Mouse (Mus musculus) heart, embryonic 15.5 days (tissue): ENCODE measurements around the gene Gimap9. TPM values are rescaled to one million over a fixed set of nuclear protein-coding genes. Genes with fewer than 3 reads are reported as not detected.

Experiments used
- ATAC-seq: fragments of 200-750 bp; cut with Nextera tagmentation; replicated peaks from 2 replicates; pipeline ENCODE4 v1.8.0; 2017; ENCODE audit warnings: low read depth, moderate TSS enrichment; ENCODE audit not compliant: insufficient number of reproducible peaks, insufficient read depth, low FRiP score
- H3K27ac ChIP-seq: fragments of 300-500 bp; sonication (generic); 2 replicates; pipeline ENCODE4 v1.5.1; 2015; ENCODE audit warnings: mild to moderate bottlenecking, inconsistent platforms
- H3K27me3 ChIP-seq: fragments of 300-500 bp; sonication (generic); 2 replicates; pipeline ENCODE4 v1.6.1; 2015; ENCODE audit warnings: inconsistent platforms
- H3K36me3 ChIP-seq: fragments of 300-500 bp; sonication (generic); 2 replicates; pipeline ENCODE4 v1.6.1; 2015; ENCODE audit warnings: mild to moderate bottlenecking, inconsistent platforms
- H3K4me1 ChIP-seq: fragments of 300-500 bp; sonication (generic); replicated peaks from 2 replicates; pipeline ENCODE4 v1.6.1; 2015; ENCODE audit warnings: inconsistent platforms
- H3K4me2 ChIP-seq: fragments of 300-500 bp; sonication (generic); 2 replicates; pipeline ENCODE4 v1.6.1; 2015; ENCODE audit warnings: inconsistent platforms, mild to moderate bottlenecking, moderate library complexity
- H3K4me3 ChIP-seq: fragments of 300-500 bp; sonication (generic); 2 replicates; pipeline ENCODE4 v1.5.1; 2015; ENCODE audit warnings: mild to moderate bottlenecking, inconsistent platforms
- H3K9ac ChIP-seq: fragments of 300-500 bp; sonication (generic); 2 replicates; pipeline ENCODE4 v1.6.1; 2015; ENCODE audit warnings: mild to moderate bottlenecking, inconsistent platforms
- H3K9me3 ChIP-seq: fragments of 300-500 bp; sonication (generic); replicated peaks from 2 replicates; pipeline ENCODE4 v1.6.1; 2016; ENCODE audit warnings: inconsistent platforms
- WGBS: fragments of 180-500 bp; shearing (Covaris S2); methylation state at CpG from one replicate; pipeline ENCODE4 v1.1.7; 2015; ENCODE audit warnings: mixed read lengths; 5-methylcytosine and 5-hydroxymethylcytosine counted together
- polyA plus RNA-seq: library from polyadenylated mRNA; unstranded; fragments of >200 nt; fragmentation: Nextera tagmentation; extraction: Ambion mirVana; gene quantifications from 2 replicates; pipeline ENCODE4 v1.2.1, GENCODE M21; 2015

Gimap9 gene
- polyA plus RNA-seq, 1 experiment from 2014 or later = 7.9 TPM

DNA sequence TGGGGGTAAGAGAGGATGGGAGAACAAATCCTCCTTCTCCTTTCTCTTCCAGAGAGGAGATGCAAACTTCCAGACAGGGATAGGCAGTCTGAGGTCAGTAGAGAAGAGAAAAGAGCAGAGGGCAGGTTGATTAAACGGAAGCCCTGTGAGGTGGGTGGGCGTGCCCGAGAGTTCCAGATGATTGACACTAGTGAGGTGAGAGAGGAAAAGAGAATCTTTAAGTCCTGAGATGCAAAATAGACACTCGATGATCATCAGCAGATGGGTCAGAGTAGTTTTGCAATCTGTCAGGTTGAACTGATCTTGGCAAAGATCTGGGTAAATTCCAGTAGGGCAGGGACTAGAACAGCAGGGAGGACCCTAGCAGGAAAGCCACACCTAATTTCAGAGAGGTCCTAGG, 11.2 kb upstream of the Gimap9 start:
- Histone ChIP-seq H3K9me3 (no peaks in the 10 kb centered on the region), H3K36me3 (no peaks in the 10 kb centered on the region), H3K9ac (no peak overlapping the region), H3K27me3 (no peaks in the 10 kb centered on the region), H3K4me1 (no peaks in the 10 kb centered on the region), H3K4me3 (no peak overlapping the region), H3K4me2 (no peak overlapping the region), H3K27ac (no peak overlapping the region)
- WGBS = 80% methylated on average over 4 of the region's 4 CpGs
- no peak for ATAC-seq

DNA sequence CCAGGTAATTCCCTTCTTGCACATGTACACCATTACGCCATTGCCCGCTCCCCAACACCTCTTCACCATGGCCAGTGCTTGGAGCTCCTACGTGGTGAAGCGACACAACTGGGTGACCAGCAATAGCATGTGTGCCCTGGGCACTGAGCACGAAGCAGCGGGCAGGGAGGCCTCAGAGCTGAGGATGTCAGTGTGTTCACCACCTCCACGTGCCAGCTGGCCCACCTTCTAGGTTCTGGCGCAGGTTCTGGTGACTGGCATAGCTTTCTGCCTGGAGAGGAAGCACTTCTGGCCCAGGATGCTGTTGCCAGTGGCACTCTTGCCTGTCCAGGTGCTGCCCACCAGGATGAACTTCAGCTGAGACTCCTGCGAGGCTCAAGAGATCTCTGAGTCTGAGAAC, 10.5 kb upstream of the Gimap9 start:
- Histone ChIP-seq H3K9ac (no peak overlapping the region), H3K9me3 (no peaks in the 10 kb centered on the region), H3K27ac (no peak overlapping the region), H3K27me3 (no peaks in the 10 kb centered on the region), H3K36me3 (no peaks in the 10 kb centered on the region), H3K4me2 (no peak overlapping the region), H3K4me1 (no peaks in the 10 kb centered on the region), H3K4me3 (no peak overlapping the region)
- no peak for ATAC-seq
- 90% methylated on average over 9 of the region's 9 CpGs for WGBS

DNA sequence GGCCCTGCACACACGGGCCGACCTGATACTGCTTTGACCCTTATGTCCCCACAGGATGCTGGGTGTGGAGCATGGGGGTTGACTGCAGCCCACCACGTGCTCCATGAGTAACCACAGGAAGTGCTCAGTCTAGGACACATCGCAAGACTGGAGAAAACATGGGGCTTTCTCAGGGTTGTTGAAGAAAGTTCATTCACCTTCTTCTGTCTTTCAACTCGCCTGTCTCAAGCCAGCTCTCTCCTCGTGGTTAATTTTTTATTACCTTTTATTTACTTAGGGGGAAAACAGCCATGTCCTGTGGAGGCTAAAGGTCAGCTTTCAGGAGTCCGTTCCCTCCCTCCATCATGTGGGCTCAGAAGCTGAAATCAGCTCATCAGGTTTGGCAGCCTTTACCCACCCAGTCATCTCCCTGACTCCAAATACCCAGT, 9.8 kb upstream of the Gimap9 start:
- no peak overlapping the region for H3K4me3 ChIP-seq
- no peaks in the 10 kb centered on the region for H3K4me1 ChIP-seq
- 51% methylated on average over 7 of the region's 7 CpGs for WGBS
- no peaks in the 10 kb centered on the region for H3K27me3 ChIP-seq
- H3K9me3 ChIP-seq = no peaks in the 10 kb centered on the region
- H3K4me2 ChIP-seq = no peak overlapping the region
- no peaks in the 10 kb centered on the region for H3K36me3 ChIP-seq
- ATAC-seq = no peak
- no peak overlapping the region for H3K27ac ChIP-seq
- H3K9ac ChIP-seq = no peak overlapping the region

DNA sequence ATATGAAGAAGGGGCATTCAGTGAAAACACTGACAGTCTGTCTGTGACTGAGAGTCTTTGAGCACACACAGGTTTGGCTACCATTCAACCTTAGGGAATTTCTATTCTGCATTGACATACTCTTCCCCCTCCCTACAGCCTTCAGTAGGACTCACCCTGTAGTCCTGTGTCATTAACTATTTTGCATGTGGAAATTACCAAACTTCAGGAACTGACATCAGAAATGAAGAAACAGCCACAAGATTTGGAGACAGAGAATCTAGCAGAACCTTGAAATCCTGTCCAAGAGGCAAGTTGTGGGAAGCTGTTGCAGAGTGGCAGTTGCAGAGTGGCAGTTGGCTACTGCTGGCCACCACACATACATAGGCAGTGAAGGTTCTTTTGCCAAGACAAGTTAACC, 7.9 kb upstream of the Gimap9 start:
- Histone ChIP-seq H3K9ac (no peak overlapping the region), H3K9me3 (no peaks in the 10 kb centered on the region), H3K27ac (no peak overlapping the region), H3K36me3 (no peaks in the 10 kb centered on the region), H3K27me3 (no peaks in the 10 kb centered on the region), H3K4me3 (no peak overlapping the region), H3K4me1 (no peaks in the 10 kb centered on the region), H3K4me2 (no peak overlapping the region)
- no peak for ATAC-seq

DNA sequence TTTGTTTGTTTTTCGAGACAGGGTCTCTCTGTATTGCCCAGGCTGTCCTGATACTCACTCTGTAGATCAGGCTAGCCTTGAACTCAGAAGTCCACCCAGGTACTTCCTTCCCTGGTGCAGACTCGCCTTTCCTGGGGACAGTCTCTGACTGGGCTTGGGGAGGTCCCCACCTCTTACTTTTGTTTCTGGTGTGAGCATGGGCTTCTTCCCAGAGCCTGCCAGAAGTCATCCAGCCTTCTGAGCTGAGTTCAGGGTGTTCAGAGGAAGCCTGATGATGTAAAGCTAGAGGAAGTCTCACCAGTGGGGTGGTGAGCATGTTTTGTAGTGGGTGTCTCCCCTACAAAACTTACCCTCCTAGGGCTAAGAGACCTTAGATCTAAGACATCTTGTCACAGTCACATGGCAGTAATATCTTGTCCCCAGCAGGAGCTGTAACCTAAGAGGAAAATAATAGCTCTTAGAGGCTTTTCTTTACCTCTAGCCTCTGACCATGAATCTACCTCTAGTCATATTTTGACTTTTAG, 6.4 kb upstream of the Gimap9 start:
- no peaks in the 10 kb centered on the region for H3K36me3 ChIP-seq
- H3K9ac ChIP-seq = no peak overlapping the region
- H3K4me3 ChIP-seq = no peak overlapping the region
- H3K27ac ChIP-seq = no peak overlapping the region
- H3K4me1 ChIP-seq = no peaks in the 10 kb centered on the region
- WGBS = 50% methylated on average over 2 of the region's 2 CpGs
- H3K9me3 ChIP-seq = no peaks in the 10 kb centered on the region
- no peak for ATAC-seq
- H3K4me2 ChIP-seq = no peak overlapping the region
- H3K27me3 ChIP-seq = no peaks in the 10 kb centered on the region

DNA sequence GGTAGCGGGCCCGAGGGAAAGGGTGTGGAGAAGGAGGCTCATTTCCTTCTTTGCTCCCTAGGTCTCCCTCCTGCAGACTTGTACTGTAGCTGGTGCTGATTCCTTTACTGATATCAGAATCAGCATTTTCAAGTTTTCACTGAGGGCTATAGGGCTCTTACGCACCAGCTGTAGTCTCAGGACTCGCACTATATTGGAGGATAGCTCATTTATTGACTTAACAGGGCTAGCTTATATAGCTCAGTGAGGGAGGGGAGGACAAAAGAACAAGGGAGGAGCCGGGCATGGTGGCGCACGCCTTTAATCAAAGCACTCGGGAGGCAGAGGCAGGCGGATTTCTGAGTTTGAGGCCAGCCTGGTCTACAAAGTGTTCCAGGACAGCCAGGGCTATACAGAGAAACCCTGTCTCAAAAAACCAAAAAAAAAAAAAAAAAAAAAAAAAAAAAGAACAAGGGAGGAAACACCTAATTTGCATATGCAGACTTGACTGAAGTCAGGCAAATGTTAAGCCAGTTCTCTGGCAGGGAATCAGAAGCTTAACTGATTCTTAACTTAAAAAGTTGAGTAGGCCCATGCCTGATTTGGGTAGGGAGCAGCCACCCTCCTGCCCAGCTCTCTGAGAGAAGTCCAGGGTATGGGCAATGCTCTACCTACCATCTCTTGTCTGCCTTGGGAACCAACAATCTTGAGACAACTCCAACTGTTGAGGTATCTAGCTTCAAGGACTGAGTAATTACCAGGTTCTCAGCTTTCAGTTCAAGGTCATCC, 1.5 kb upstream of the Gimap9 start:
- ATAC-seq = no peak
- 92% methylated on average over 9 of the region's 9 CpGs for WGBS

DNA sequence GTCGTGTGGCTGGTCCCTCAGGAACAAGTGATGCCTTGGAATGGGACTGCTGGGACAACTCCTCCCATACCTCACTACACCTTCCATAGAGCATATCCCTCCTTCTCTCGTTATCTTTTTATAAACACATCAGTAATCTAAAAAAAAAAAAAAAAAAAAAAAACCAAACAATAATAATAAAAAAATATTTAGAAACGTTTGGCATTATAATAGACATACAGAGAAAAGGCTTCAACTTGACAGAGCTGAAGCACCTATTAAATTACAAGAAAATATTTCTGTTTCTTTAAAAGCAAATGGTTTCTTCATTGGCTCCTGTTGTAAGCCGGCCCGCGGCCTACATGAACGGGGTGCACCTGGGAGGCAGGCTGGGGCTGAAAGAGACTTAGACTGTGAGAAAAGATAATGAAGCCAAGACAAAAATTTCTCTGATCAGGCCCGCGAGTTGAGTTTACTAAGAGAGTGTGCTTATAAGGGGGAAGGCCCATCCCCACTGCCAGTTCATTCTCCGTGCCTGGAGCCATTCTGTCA, 464 bp upstream of the Gimap9 start:
- 43% methylated on average over 10 of the region's 10 CpGs for WGBS

More for the DNA sequence above, 1.5 kb upstream of the Gimap9 start:
- no peaks in the 10 kb centered on the region for H3K9me3 ChIP-seq
- no peaks in the 10 kb centered on the region for H3K27me3 ChIP-seq
- H3K4me2 ChIP-seq = no peak overlapping the region
- no peak overlapping the region for H3K27ac ChIP-seq
- no peaks in the 10 kb centered on the region for H3K36me3 ChIP-seq
- no peak overlapping the region for H3K9ac ChIP-seq
- H3K4me3 ChIP-seq = no peak overlapping the region
- H3K4me1 ChIP-seq = 0 out of 2 replicates have a peak, but pooled peaks cover 4% of the 10 kb centered on the region

DNA sequence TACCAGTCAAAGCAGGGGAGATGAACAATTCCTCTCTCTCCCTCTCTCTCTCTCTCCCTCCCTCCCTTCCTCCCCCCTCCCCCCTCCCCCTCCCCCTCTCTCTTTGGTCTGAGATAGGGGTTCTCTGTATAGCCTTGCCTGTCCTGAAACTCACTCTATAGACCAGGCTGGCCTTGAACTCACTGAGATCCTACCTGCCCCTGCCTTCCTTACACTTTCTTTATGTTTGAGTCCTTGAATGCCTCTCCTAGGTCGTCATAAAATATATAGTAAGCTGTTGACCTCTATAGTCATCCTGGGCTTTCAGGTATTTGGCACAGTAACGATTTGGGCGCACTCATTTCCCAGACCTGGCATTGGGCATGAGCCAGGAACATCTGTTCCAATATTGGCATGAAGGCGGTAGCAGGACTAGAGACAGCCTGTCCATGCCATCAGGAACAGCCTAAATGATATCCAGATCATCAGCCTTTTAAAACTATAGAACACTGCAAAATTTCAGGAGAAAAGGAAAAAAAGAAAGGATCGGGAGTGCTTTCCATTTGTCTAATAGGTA, 1.0 kb downstream of the Gimap9 start:
- WGBS = 73% methylated on average over 5 of the region's 5 CpGs
- no peaks in the 10 kb centered on the region for H3K27me3 ChIP-seq
- ATAC-seq = peak; percentile 31; the same call in 1 of the 2 replicates
- H3K4me1 ChIP-seq = 0 out of 2 replicates have a peak, but pooled peaks cover 4% of the 10 kb centered on the region
- H3K36me3 ChIP-seq = no peaks in the 10 kb centered on the region
- H3K9me3 ChIP-seq = no peaks in the 10 kb centered on the region
- H3K27ac ChIP-seq = no peak overlapping the region; the same call in 1 of the 2 replicates
- peak overlapping the region; percentile 44 for H3K4me3 ChIP-seq
- peak overlapping the region; percentile 53 for H3K4me2 ChIP-seq
- H3K9ac ChIP-seq = no peak overlapping the region

More for the DNA sequence above, 464 bp upstream of the Gimap9 start:
- Histone ChIP-seq H3K36me3 (no peaks in the 10 kb centered on the region), H3K27ac (peak overlapping the region; percentile 36), H3K27me3 (no peaks in the 10 kb centered on the region), H3K4me2 (peak overlapping the region; percentile 53), H3K9me3 (no peaks in the 10 kb centered on the region), H3K4me3 (peak overlapping the region; percentile 44), H3K9ac (no peak overlapping the region), H3K4me1 (0 out of 2 replicates have a peak, but pooled peaks cover 4% of the 10 kb centered on the region)
- ATAC-seq = no peak

DNA sequence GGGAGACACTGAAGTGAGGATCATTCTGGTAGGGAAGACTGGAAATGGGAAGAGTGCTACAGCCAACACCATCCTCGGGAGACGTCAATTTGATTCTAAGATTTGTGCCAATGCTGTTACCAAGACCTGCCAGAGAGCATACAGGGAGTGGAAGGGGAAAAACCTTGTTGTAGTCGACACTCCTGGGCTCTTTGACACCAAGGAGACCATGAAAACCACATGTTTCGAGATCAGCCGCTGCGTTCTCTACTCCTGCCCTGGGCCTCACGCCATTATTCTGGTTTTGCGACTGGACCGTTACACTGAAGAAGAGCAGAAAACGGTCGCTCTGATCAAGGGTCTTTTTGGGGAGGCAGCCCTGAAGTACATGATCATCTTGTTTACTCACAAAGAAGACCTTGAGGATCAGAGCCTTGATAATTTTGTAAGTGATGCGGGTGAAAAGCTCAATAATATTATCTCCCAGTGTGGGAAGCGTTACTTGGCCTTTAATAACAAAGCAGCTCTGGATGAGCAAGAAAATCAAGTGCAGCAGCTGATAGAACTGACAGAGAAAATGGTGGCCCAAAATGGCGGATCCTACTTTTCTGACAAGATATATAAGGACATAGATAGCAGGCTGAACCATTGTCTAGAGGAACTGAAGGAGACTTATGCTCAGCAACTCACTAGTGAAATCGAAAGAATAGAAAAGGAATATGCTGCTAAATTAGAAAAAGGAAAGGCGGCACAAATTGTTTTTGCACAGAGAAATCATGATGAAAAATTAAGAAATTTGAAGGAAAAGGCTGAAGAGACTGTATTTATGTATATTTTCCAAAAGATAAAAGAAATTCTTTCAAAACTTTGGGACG, 1.8 kb downstream of the Gimap9 start:
- 86% methylated on average over 17 of the region's 17 CpGs for WGBS
- Histone ChIP-seq H3K4me2 (no peak overlapping the region; the same call in 1 of the 2 replicates), H3K9ac (no peak overlapping the region), H3K36me3 (no peaks in the 10 kb centered on the region), H3K4me1 (0 out of 2 replicates have a peak, but pooled peaks cover 4% of the 10 kb centered on the region), H3K9me3 (no peaks in the 10 kb centered on the region), H3K4me3 (peak overlapping the region; percentile 21; the same call in 1 of the 2 replicates), H3K27me3 (no peaks in the 10 kb centered on the region), H3K27ac (no peak overlapping the region)
- no peak for ATAC-seq

DNA sequence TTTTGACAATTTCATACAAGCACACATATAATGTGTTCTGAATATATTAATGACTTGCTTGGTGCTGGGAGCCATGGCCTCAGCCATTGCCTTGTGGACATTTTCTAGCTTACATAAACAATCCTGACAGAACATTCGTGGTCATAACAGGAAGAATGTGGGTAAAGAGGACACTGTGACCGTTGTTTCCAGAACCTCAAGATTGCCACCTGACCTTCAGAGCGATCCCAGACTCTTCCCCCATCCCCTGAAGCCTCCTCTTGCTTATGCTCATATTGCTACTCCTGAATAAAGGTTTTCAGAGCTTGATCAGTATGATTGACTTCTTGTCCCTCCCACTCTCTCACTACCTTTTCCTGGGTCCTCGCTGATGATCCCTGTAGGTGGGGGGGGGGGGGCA, 2.5 kb downstream of the Gimap9 start:
- 71% methylated on average over 4 of the region's 4 CpGs for WGBS

DNA sequence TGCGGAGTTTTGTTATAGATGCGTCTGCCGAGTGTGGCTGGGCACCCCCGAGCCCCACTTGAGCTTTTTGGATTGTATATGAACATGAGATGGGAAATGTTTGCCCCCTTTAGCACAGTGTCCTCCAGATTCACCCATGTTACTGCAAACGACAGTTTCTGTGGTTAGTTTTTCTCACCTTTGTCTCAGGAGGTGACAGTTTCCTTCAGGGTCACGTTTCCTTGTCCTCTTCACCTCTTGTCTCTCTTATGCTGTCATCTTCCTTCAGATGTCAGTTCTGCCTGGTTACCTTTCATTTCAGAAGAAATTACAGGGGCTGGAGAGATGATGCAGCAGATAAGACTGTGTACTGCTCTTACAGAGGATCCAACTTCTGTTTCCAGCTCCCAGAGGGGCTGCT, 3.8 kb downstream of the Gimap9 start:
- H3K27ac ChIP-seq = no peak overlapping the region
- H3K9ac ChIP-seq = no peak overlapping the region
- 72% methylated on average over 6 of the region's 6 CpGs for WGBS
- 0 out of 2 replicates have a peak, but pooled peaks cover 4% of the 10 kb centered on the region for H3K4me1 ChIP-seq
- ATAC-seq = no peak
- no peaks in the 10 kb centered on the region for H3K9me3 ChIP-seq
- H3K4me2 ChIP-seq = no peak overlapping the region
- H3K27me3 ChIP-seq = no peaks in the 10 kb centered on the region
- no peak overlapping the region for H3K4me3 ChIP-seq
- no peaks in the 10 kb centered on the region for H3K36me3 ChIP-seq

More for the DNA sequence above, 2.5 kb downstream of the Gimap9 start:
- ATAC-seq = no peak
- no peaks in the 10 kb centered on the region for H3K27me3 ChIP-seq
- H3K27ac ChIP-seq = no peak overlapping the region
- no peak overlapping the region for H3K4me3 ChIP-seq
- no peak overlapping the region for H3K9ac ChIP-seq
- H3K4me2 ChIP-seq = no peak overlapping the region
- no peaks in the 10 kb centered on the region for H3K9me3 ChIP-seq
- 0 out of 2 replicates have a peak, but pooled peaks cover 4% of the 10 kb centered on the region for H3K4me1 ChIP-seq
- no peaks in the 10 kb centered on the region for H3K36me3 ChIP-seq
